Mouse (Mus musculus) left cerebral cortex, postnatal 25 days (tissue): ENCODE data around the gene Tnrc6b. TPM values are rescaled to one million over a fixed set of nuclear protein-coding genes. Genes with fewer than 3 reads are reported as not detected.

ENCODE experiments used
- DNase-seq, 2 experiments: peaks; one replicate each; pipeline ENCODE4 v3.0.0; 2022; ENCODE audit warnings: low spot score in 2 of 2, mixed read lengths in 1 of 2
- intact Hi-C: fragments of 180-260 bp; cut with DNase I; formaldehyde crosslinking; loops from one replicate; pipeline ENCODE4 v1.15.1; 2025
- microRNA-seq, 2 experiments: library from miRNA; unstranded; fragments of <30 nt; microRNA quantifications; one replicate each; pipeline ENCODE4 v1.2.0; 2022
- total RNA-seq, 2 experiments: library from RNA; stranded (reverse); gene quantifications; 2 replicates each; pipeline ENCODE4 v1.2.3; 2021

Tnrc6b gene
- total RNA-seq, 2 experiments from 2014 or later: 110 to 131 TPM

GRCm38 (mm10) chr15:80983264-80983663 is 272.2 kb downstream of the Tnrc6b start:
- no peak for DNase-seq
- intact Hi-C loops: no loop called here

DNA sequence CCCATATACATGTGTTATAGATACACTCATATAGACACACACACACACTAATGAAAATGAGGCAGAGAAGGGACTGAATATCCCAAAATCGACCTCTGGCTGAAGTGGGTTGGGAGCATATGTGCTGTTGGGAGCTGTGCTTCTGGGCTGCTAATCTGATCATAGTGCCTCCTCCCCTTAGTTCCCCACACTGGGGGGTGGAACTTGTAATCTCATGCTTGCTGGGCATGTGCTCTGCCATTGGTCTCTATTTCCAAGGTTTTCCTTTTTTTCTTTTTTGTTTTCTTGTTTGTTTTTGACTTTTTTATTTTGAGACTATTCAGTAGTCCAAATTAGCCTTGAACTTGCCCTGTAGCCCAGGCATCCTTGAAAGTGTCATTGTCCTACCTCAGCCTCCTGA is 277.2 kb downstream of the Tnrc6b start:
- intact Hi-C loops: no loop called here
- DNase-seq: no peak

GRCm38 (mm10) chr15:80989712-80990111 is 278.6 kb downstream of the Tnrc6b start:
- intact Hi-C loops: no loop called here
- DNase-seq: no peak

Small RNA genes within 50 kb of the gene (microRNA-seq; reads per million reads assigned to microRNA genes)
- gene Mir5113: 9.1 to 13.9 reads per million in 2 experiments

Other genes starting within 250 kb of the Tnrc6b start
- not detected for gene Enthd1, start 146.2 kb upstream of the Tnrc6b start, total RNA-seq
- 1 to 10 TPM in 1 of 2 experiments, under 1 TPM in 1; 0.64 to 1.3 TPM for gene Grap2, start 138.7 kb upstream of the Tnrc6b start, total RNA-seq
- under 1 TPM; 0.30 to 0.46 TPM for gene Fam83f, start 39.5 kb upstream of the Tnrc6b start, total RNA-seq
- 10 to 100 TPM; 25.5 to 26.0 TPM for gene Adsl, start 237.2 kb downstream of the Tnrc6b start, total RNA-seq